12 mouse cellular contexts compared by ENCODE assay signal in the genomic region with DNA sequence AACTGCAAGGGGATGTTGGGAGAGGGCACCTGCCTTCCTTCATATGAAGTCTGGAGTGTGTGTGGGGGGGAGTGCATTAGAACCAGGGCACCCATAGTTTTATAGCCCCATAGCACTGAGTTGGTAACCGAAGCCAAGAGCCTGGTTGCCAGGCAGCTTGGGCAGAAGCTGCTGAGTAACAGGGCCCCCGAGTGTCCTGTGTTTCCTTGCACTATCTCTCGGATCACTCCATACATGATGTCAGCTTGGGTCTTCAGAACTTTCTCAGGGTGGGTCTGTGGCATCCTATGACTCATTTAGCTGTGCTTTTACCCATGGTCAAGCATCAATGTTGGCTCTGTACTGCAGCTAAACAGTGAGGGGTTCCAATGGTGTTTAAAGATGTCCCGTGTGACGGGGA. TPM values are rescaled to one million over a fixed set of nuclear protein-coding genes. Genes with fewer than 3 reads are reported as not detected.
DNase-seq lines count a peak whose midpoint lies in the region; ATAC-seq and TF ChIP-seq lines count a peak whose summit lies in the region.
"Had no signal": no experiment of that assay in that cellular context is flagged by ENCODE, and none has a peak within 500 bp of the region (broad histone marks: within the 10 kb centered on the region; RNA-seq: fewer than 3 reads in every experiment).

No protein-coding gene starts in this region.

- peaks cover 79% of the 10 kb centered on the region for H3K4me1 ChIP-seq in heart, embryonic 10.5 days
- peaks cover 37% of the 10 kb centered on the region for H3K4me1 ChIP-seq in lung, embryonic 14.5 days (ENCODE audit: insufficient read depth)
- peaks cover 38% of the 10 kb centered on the region for H3K4me1 ChIP-seq in lung, adult 2 months (ENCODE audit: control insufficient read depth, insufficient read depth, low read length)
- H3K4me1 ChIP-seq in intestine, embryonic 15.5 days (replicated peaks) = peaks cover 61% of the 10 kb centered on the region
- peaks cover 59% of the 10 kb centered on the region for H3K4me1 ChIP-seq in small intestine, adult 2 months (ENCODE audit: control insufficient read depth, insufficient read depth, insufficient read length, low read length)

- 67% methylated on average over 5 of the region's 5 CpGs for WGBS in heart, embryonic 10.5 days
- WGBS in lung, embryonic 14.5 days = 73% methylated on average over 5 of the region's 5 CpGs
- 65% methylated on average over 5 of the region's 5 CpGs for WGBS in lung, adult 2 months
- WGBS in intestine, embryonic 15.5 days = 68% methylated on average over 5 of the region's 5 CpGs
- WGBS in small intestine, adult 2 months = 22% methylated on average over 5 of the region's 5 CpGs

- TF ChIP-seq POLR2A in lung, adult 2 months (IDR thresholded peaks at IDR 0.05; ENCODE audit: borderline replicate concordance, extremely low read depth, low read depth, low read length) = no peak
- no peak for TF ChIP-seq POLR2A in small intestine, adult 2 months (IDR thresholded peaks at IDR 0.05; ENCODE audit: low read depth, low read length)

- H3K27ac ChIP-seq in heart, embryonic 10.5 days = peak overlapping the region; percentile 97
- no peak overlapping the region for H3K27ac ChIP-seq in lung, embryonic 14.5 days (ENCODE audit: low read depth)
- peak overlapping the region; percentile 72; the same call in 1 of the 2 replicates for H3K27ac ChIP-seq in intestine, embryonic 15.5 days
- peak overlapping the region; percentile 79 for H3K27ac ChIP-seq in small intestine, adult 2 months (ENCODE audit: insufficient read depth, low read depth, low read length)
- H3K27ac ChIP-seq: hindbrain, embryonic 14.5 days had no signal

- H3K27me3 ChIP-seq in heart, embryonic 10.5 days (ENCODE audit: insufficient read depth, poor library complexity, severe bottlenecking) = no peaks in the 10 kb centered on the region
- no peaks in the 10 kb centered on the region for H3K27me3 ChIP-seq in lung, embryonic 14.5 days (ENCODE audit: insufficient read depth, low read length)
- H3K27me3 ChIP-seq in intestine, embryonic 15.5 days (replicated peaks) = no peaks in the 10 kb centered on the region
- no peaks in the 10 kb centered on the region for H3K27me3 ChIP-seq in small intestine, adult 2 months (ENCODE audit: control insufficient read depth, insufficient read depth, low read length)

- no peaks in the 10 kb centered on the region for H3K9me3 ChIP-seq in heart, embryonic 10.5 days
- no peaks in the 10 kb centered on the region for H3K9me3 ChIP-seq in lung, embryonic 14.5 days (ENCODE audit: low read depth, low read length)
- no peaks in the 10 kb centered on the region for H3K9me3 ChIP-seq in intestine, embryonic 15.5 days

- peaks cover 50% of the 10 kb centered on the region for H3K36me3 ChIP-seq in heart, embryonic 10.5 days
- peaks cover 44% of the 10 kb centered on the region for H3K36me3 ChIP-seq in lung, embryonic 14.5 days (ENCODE audit: insufficient read depth)
- 0 out of 2 replicates have a peak, but pooled peaks cover 5% of the 10 kb centered on the region for H3K36me3 ChIP-seq in intestine, embryonic 15.5 days
- H3K36me3 ChIP-seq in small intestine, adult 2 months (ENCODE audit: control insufficient read depth, insufficient read depth, low read length) = peaks cover 3% of the 10 kb centered on the region

- DNase-seq in heart, embryonic 10.5 days (ENCODE audit: low spot score) = no peak
- no peak for DNase-seq in heart, postnatal 14 days
- no peak for DNase-seq in lung, embryonic 14.5 days
- DNase-seq in lung, adult 2 months = no peak
- DNase-seq: cerebellum, postnatal 10 days; thymus, postnatal 36 days had no signal

- no peak for TF ChIP-seq CTCF in lung, embryonic 14.5 days (IDR thresholded peaks at IDR 0.05; ENCODE audit: low read depth)
- no peak for TF ChIP-seq CTCF in lung, adult 2 months (IDR thresholded peaks at IDR 0.05; ENCODE audit: insufficient read depth, low read length)
- no peak for TF ChIP-seq CTCF in small intestine, adult 2 months (IDR thresholded peaks at IDR 0.05; ENCODE audit: extremely low read depth, insufficient read length, insufficient replicate concordance, low read depth, low read length)

- peak overlapping the region; percentile 47; the same call in 1 of the 2 replicates for H3K4me2 ChIP-seq in lung, embryonic 14.5 days
- H3K4me2 ChIP-seq in intestine, embryonic 15.5 days (replicated peaks) = peak overlapping the region; percentile 42; the same call in 1 of the 2 replicates
- H3K4me2 ChIP-seq: hindbrain, embryonic 14.5 days had no signal

- intact Hi-C loops in heart, postnatal 14 days (cut with DNase I) = no loop called here

- no peak overlapping the region for H3K9ac ChIP-seq in lung, embryonic 14.5 days
- no peak overlapping the region for H3K9ac ChIP-seq in intestine, embryonic 15.5 days
- H3K9ac ChIP-seq: hindbrain, embryonic 14.5 days had no signal

- ATAC-seq in lung, embryonic 14.5 days (ENCODE audit: insufficient read depth) = no peak
- no peak for ATAC-seq in intestine, embryonic 15.5 days
- no peak for ATAC-seq in granulocyte monocyte progenitor cell, adult 5-6 weeks (replicated peaks; ENCODE audit: poor library complexity, severe bottlenecking)
- ATAC-seq in megakaryocyte progenitor cell, adult 5-6 weeks (replicated peaks; ENCODE audit: poor library complexity) = no peak

- peak overlapping the region; percentile 36 for H3K4me3 ChIP-seq in heart, embryonic 10.5 days
- no peak overlapping the region for H3K4me3 ChIP-seq in lung, embryonic 14.5 days (ENCODE audit: low read depth, low read length)
- no peak overlapping the region for H3K4me3 ChIP-seq in lung, adult 2 months (replicated peaks; ENCODE audit: extremely low read depth, low read depth, low read length)
- H3K4me3 ChIP-seq in intestine, embryonic 15.5 days (replicated peaks) = no peak overlapping the region
- no peak overlapping the region for H3K4me3 ChIP-seq in small intestine, adult 2 months (ENCODE audit: low read depth, low read length)
- H3K4me3 ChIP-seq: erythroblast, embryonic 14.5 days had no signal

RNA-seq across cellular contexts. Expression of a gene that starts 4.5 kb away (rescaled TPM):
- polyA plus RNA-seq in heart, embryonic 10.5 days (2016; fragmentation: Nextera tagmentation; extraction: Ambion mirVana) = 472 and 583 TPM in 2 replicates
- 100 to 1,000 TPM; 505 to 506 TPM for total RNA-seq in heart, postnatal 14 days (2021)
- 654 and 667 TPM in 2 replicates for polyA plus RNA-seq in lung, embryonic 14.5 days (2014; fragmentation: Nextera tagmentation; extraction: Ambion mirVana)
- 575 and 614 TPM in 2 replicates for polyA plus RNA-seq in lung, adult 2 months (2012; rRNA removed)
- 411 and 413 TPM in 2 replicates for polyA plus RNA-seq in intestine, embryonic 15.5 days (2015; fragmentation: Nextera tagmentation; extraction: Ambion mirVana)
- polyA plus RNA-seq in small intestine, adult 2 months (2012; rRNA removed) = 206 and 227 TPM in 2 replicates
- 63.8 and 77.3 TPM in 2 replicates for total RNA-seq in granulocyte monocyte progenitor cell, adult 5-6 weeks (2014; fragmentation: Nextera tagmentation)
- total RNA-seq in granulocyte monocyte progenitor cell, adult 5-6 weeks (2017) = 159 and 201 TPM in 2 replicates
- total RNA-seq in megakaryocyte progenitor cell, adult 5-6 weeks (2015) = 118 and 140 TPM in 2 replicates
- 121 and 181 TPM in 2 replicates for total RNA-seq in megakaryocyte progenitor cell, adult 5-6 weeks (2017)

RNA-seq across cellular contexts. Expression of a gene that starts 12.0 kb away (rescaled TPM):
- polyA plus RNA-seq in heart, embryonic 10.5 days (2016; fragmentation: Nextera tagmentation; extraction: Ambion mirVana) = 78.0 and 99.5 TPM in 2 replicates
- 10 to 100 TPM; 19.0 to 20.7 TPM for total RNA-seq in heart, postnatal 14 days (2021)
- 65.2 and 75.6 TPM in 2 replicates for polyA plus RNA-seq in lung, embryonic 14.5 days (2014; fragmentation: Nextera tagmentation; extraction: Ambion mirVana)
- 83.1 and 85.1 TPM in 2 replicates for polyA plus RNA-seq in lung, adult 2 months (2012; rRNA removed)
- 76.0 and 76.2 TPM in 2 replicates for polyA plus RNA-seq in intestine, embryonic 15.5 days (2015; fragmentation: Nextera tagmentation; extraction: Ambion mirVana)
- polyA plus RNA-seq in small intestine, adult 2 months (2012; rRNA removed) = 46.9 and 60.0 TPM in 2 replicates
- total RNA-seq in granulocyte monocyte progenitor cell, adult 5-6 weeks (2014; fragmentation: Nextera tagmentation) = 28.1 and 62.3 TPM in 2 replicates
- 33.9 and 45.6 TPM in 2 replicates for total RNA-seq in granulocyte monocyte progenitor cell, adult 5-6 weeks (2017)
- total RNA-seq in megakaryocyte progenitor cell, adult 5-6 weeks (2015) = 18.7 and 23.5 TPM in 2 replicates
- 26.8 and 33.7 TPM in 2 replicates for total RNA-seq in megakaryocyte progenitor cell, adult 5-6 weeks (2017)

RNA-seq across cellular contexts. Expression of a gene that starts 37.4 kb away (rescaled TPM):
- 1.1 and 1.5 TPM in 2 replicates for polyA plus RNA-seq in heart, embryonic 10.5 days (2016; fragmentation: Nextera tagmentation; extraction: Ambion mirVana)
- under 1 TPM; 0.12 TPM for total RNA-seq in heart, postnatal 14 days (2021)
- 4.7 and 5.7 TPM in 2 replicates for polyA plus RNA-seq in lung, embryonic 14.5 days (2014; fragmentation: Nextera tagmentation; extraction: Ambion mirVana)
- polyA plus RNA-seq in lung, adult 2 months (2012; rRNA removed) = 0.42 and 0.62 TPM in 2 replicates
- 8.2 and 9.8 TPM in 2 replicates for polyA plus RNA-seq in intestine, embryonic 15.5 days (2015; fragmentation: Nextera tagmentation; extraction: Ambion mirVana)
- 11.9 and 13.1 TPM in 2 replicates for polyA plus RNA-seq in small intestine, adult 2 months (2012; rRNA removed)
- total RNA-seq in granulocyte monocyte progenitor cell, adult 5-6 weeks (2014; fragmentation: Nextera tagmentation) = not detected in 2 replicates
- total RNA-seq in granulocyte monocyte progenitor cell, adult 5-6 weeks (2017) = not detected in 2 replicates
- total RNA-seq in megakaryocyte progenitor cell, adult 5-6 weeks (2015) = not detected in 2 replicates
- total RNA-seq in megakaryocyte progenitor cell, adult 5-6 weeks (2017) = not detected in 2 replicates
- polyA plus RNA-seq: erythroblast, embryonic 14.5 days had no signal

RNA-seq across cellular contexts. Expression of a gene that starts 49.1 kb away (rescaled TPM):
- polyA plus RNA-seq in heart, embryonic 10.5 days (2016; fragmentation: Nextera tagmentation; extraction: Ambion mirVana) = 5.4 and 10.5 TPM in 2 replicates
- 10 to 100 TPM; 32.1 to 32.5 TPM for total RNA-seq in heart, postnatal 14 days (2021)
- polyA plus RNA-seq in lung, embryonic 14.5 days (2014; fragmentation: Nextera tagmentation; extraction: Ambion mirVana) = 5.3 and 6.5 TPM in 2 replicates
- 26.7 and 28.2 TPM in 2 replicates for polyA plus RNA-seq in lung, adult 2 months (2012; rRNA removed)
- polyA plus RNA-seq in intestine, embryonic 15.5 days (2015; fragmentation: Nextera tagmentation; extraction: Ambion mirVana) = 7.9 and 9.9 TPM in 2 replicates
- polyA plus RNA-seq in small intestine, adult 2 months (2012; rRNA removed) = 24.0 and 41.8 TPM in 2 replicates
- not detected in 2 replicates for total RNA-seq in granulocyte monocyte progenitor cell, adult 5-6 weeks (2014; fragmentation: Nextera tagmentation)
- not detected in 2 replicates for total RNA-seq in granulocyte monocyte progenitor cell, adult 5-6 weeks (2017)
- total RNA-seq in megakaryocyte progenitor cell, adult 5-6 weeks (2015) = not detected in 2 replicates
- not detected in 2 replicates for total RNA-seq in megakaryocyte progenitor cell, adult 5-6 weeks (2017)

RNA-seq across cellular contexts. Expression of a gene that starts 52.2 kb away (rescaled TPM):
- polyA plus RNA-seq in heart, embryonic 10.5 days (2016; fragmentation: Nextera tagmentation; extraction: Ambion mirVana) = 19.3 and 21.1 TPM in 2 replicates
- 1 to 10 TPM in 1 of 2 experiments, under 1 TPM in 1; 0.91 to 1.1 TPM for total RNA-seq in heart, postnatal 14 days (2021)
- polyA plus RNA-seq in lung, embryonic 14.5 days (2014; fragmentation: Nextera tagmentation; extraction: Ambion mirVana) = 1.1 and 2.1 TPM in 2 replicates
- polyA plus RNA-seq in lung, adult 2 months (2012; rRNA removed) = 7.7 and 11.5 TPM in 2 replicates
- 2.2 and 2.8 TPM in 2 replicates for polyA plus RNA-seq in intestine, embryonic 15.5 days (2015; fragmentation: Nextera tagmentation; extraction: Ambion mirVana)
- polyA plus RNA-seq in small intestine, adult 2 months (2012; rRNA removed) = 2.1 and 3.5 TPM in 2 replicates
- total RNA-seq in granulocyte monocyte progenitor cell, adult 5-6 weeks (2014; fragmentation: Nextera tagmentation) = 140 and 158 TPM in 2 replicates
- total RNA-seq in granulocyte monocyte progenitor cell, adult 5-6 weeks (2017) = 95.1 and 117 TPM in 2 replicates
- total RNA-seq in megakaryocyte progenitor cell, adult 5-6 weeks (2015) = 127 and 144 TPM in 2 replicates
- total RNA-seq in megakaryocyte progenitor cell, adult 5-6 weeks (2017) = 98.1 and 105 TPM in 2 replicates
